Mouse (Mus musculus) embryonic facial prominence, embryonic 12.5 days (tissue): ENCODE data around the gene Dab1. TPM values are rescaled to one million over a fixed set of nuclear protein-coding genes. Genes with fewer than 3 reads are reported as not detected.

ENCODE experiments used
- ATAC-seq: fragments of 200-750 bp; cut with Nextera tagmentation; 2 replicates; pipeline ENCODE4 v1.8.0; 2017; ENCODE audit not compliant: insufficient number of reproducible peaks, insufficient read depth, low FRiP score, low TSS enrichment
- H3K27ac ChIP-seq: fragments of 300-500 bp; sonication (generic); 2 replicates; pipeline ENCODE4 v1.5.1; 2016; ENCODE audit warnings: mild to moderate bottlenecking
- H3K27me3 ChIP-seq: fragments of 300-500 bp; sonication (generic); 2 replicates; pipeline ENCODE4 v1.6.1; 2016; ENCODE audit warnings: mild to moderate bottlenecking, moderate library complexity
- H3K36me3 ChIP-seq: fragments of 300-500 bp; sonication (generic); 2 replicates; pipeline ENCODE4 v1.6.1; 2016; ENCODE audit warnings: mild to moderate bottlenecking
- H3K4me1 ChIP-seq: fragments of 300-500 bp; sonication (generic); 2 replicates; pipeline ENCODE4 v1.6.1; 2016
- H3K4me2 ChIP-seq: fragments of 300-500 bp; sonication (generic); replicated peaks from 2 replicates; pipeline ENCODE4 v1.6.1; 2016; ENCODE audit warnings: mild to moderate bottlenecking, moderate library complexity
- H3K4me3 ChIP-seq: fragments of 300-500 bp; sonication (generic); 2 replicates; pipeline ENCODE4 v1.5.1; 2016; ENCODE audit warnings: mild to moderate bottlenecking
- H3K9ac ChIP-seq: fragments of 300-500 bp; sonication (generic); 2 replicates; pipeline ENCODE4 v1.6.1; 2016; ENCODE audit warnings: mild to moderate bottlenecking, moderate library complexity
- H3K9me3 ChIP-seq: fragments of 300-500 bp; sonication (generic); 2 replicates; pipeline ENCODE4 v1.6.1; 2016; ENCODE audit warnings: mild to moderate bottlenecking, moderate library complexity
- WGBS: fragments of 180-500 bp; shearing (Covaris S2); methylation state at CpG from one replicate; pipeline ENCODE4 v1.1.7; 2016; 5-methylcytosine and 5-hydroxymethylcytosine counted together
- polyA plus RNA-seq: library from polyadenylated mRNA; unstranded; fragments of >200 nt; fragmentation: Nextera tagmentation; extraction: Ambion mirVana; gene quantifications from 2 replicates; pipeline ENCODE4 v1.2.1, GENCODE M21; 2016

Dab1 gene
- polyA plus RNA-seq, 1 experiment from 2014 or later: 23.7 TPM

DNA sequence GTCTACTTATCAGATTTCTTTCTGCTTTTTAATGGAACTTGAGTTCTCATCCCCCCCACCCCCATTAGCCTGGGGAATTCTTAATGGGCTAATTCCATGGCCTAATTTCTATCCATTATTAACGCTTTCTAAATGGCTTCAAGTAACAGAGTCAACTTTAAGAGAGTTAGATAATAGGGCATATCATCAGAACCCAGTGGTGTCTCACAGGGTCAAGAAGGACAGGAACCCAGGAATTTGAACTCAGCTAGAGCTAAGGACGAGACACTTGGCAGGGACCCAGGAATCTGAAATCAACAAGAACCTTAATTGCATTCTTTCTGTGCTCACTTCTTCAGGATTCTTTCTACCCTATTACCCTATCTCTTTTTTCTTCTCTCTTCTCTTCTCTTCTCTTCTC, 968.7 kb downstream of the Dab1 start:
- H3K9ac ChIP-seq: no peak overlapping the region
- whole genome bisulfite sequencing: 56% methylated on average over 2 of the region's 2 CpGs
- H3K27me3 ChIP-seq: no peaks in the 10 kb centered on the region; the same call in 1 of the 2 replicates
- no peak overlapping the region for H3K27ac ChIP-seq
- no peaks in the 10 kb centered on the region for H3K9me3 ChIP-seq
- ATAC-seq: no peak
- no peak overlapping the region for H3K4me3 ChIP-seq
- H3K4me2 ChIP-seq: no peak overlapping the region
- no peaks in the 10 kb centered on the region for H3K36me3 ChIP-seq
- no peaks in the 10 kb centered on the region for H3K4me1 ChIP-seq

DNA sequence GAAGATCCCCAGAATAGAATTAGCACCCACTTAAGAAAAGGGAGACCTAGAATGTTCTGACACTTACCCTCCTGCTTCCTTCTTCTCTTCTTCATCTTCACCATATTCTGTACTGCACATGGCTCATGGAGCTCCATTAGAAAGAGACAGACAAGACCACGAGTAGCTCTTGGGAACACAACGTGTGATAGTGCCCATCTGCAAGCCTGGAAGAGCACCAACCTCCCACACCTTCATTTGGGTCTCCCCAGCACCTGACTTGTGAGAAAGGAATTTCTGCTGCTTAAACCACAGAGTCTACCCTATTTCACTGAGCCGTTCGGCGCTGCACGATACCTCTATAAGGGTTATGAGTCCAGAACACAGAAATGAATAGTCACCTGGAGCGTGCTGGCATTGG, 977.8 kb downstream of the Dab1 start:
- WGBS: 96% methylated on average over 7 of the region's 7 CpGs
- H3K9me3 ChIP-seq: no peaks in the 10 kb centered on the region
- H3K9ac ChIP-seq: no peak overlapping the region
- no peaks in the 10 kb centered on the region for H3K4me1 ChIP-seq
- no peaks in the 10 kb centered on the region for H3K27me3 ChIP-seq
- H3K27ac ChIP-seq: no peak overlapping the region
- no peak for ATAC-seq
- no peak overlapping the region for H3K4me3 ChIP-seq
- no peaks in the 10 kb centered on the region for H3K36me3 ChIP-seq
- no peak overlapping the region for H3K4me2 ChIP-seq

DNA sequence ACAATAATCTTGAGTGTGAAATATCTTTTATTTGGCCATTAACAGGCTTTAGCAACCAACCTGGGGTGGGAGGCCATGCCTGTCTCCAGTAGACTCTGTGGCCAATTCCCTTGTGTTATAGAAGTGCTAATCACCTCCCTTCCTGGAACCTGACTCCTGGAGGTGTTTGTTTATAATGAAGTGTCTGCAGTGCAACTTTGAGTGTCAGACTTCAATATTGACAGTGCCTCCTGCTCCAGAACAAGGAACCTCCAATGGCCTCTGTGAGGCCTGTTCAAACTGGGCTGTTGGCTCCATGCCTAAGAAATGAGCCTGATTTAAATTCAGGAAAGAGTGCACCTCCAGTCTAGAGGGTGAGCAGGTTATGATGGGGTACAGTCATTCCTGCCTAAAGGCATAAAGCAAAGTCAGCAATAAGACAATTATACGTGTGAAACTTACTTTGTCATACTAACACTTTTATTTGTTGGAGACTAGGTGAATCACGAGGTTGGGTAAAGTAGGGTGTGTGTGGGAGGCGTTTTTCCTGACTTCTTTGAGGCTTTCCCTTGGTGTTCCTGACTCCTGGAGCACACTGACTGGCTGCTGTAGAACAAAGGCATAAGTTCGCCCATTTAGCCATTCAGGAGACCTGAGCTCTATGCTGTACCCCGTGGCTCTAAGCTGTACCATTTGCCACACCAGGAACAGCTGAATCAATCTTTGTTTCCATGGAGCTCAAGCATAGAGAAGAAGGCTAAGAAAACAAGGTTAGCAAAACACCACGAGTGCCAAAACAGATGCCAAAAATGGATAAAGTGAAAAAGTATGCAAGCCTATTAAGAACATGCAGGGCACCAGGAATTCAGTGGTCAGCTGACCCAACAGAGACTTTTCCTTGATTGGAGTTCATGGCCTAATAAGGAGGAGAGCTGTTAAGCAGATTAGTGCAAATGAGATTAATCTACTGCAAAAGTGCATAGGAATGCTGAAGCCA, 978.6 kb downstream of the Dab1 start:
- 64% methylated on average over 6 of the region's 6 CpGs for WGBS
- Histone ChIP-seq H3K4me2 (no peak overlapping the region), H3K9me3 (no peaks in the 10 kb centered on the region), H3K27ac (no peak overlapping the region), H3K27me3 (no peaks in the 10 kb centered on the region), H3K4me3 (no peak overlapping the region), H3K36me3 (no peaks in the 10 kb centered on the region), H3K4me1 (no peaks in the 10 kb centered on the region), H3K9ac (no peak overlapping the region)
- no peak for ATAC-seq

DNA sequence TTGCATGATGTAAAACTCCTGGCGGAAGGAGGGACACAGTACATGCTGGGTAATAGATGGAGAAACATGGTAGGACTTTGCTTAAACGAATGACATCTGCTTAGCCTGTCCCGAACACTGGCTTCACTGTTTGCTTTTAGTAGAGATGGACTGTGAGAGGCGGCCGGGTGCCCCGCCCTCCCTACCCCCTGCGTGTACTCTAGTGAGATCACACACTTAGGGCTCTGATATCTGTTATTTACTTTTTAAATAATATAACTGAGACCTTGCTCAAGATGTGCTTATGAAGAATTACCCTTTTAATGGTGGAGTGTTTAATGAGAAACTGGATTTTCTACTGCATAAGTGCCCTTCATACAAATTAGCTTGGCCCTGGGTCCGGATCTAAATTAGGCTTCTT, 983.6 kb downstream of the Dab1 start:
- Histone ChIP-seq H3K27ac (no peak overlapping the region), H3K9ac (no peak overlapping the region), H3K4me1 (peaks cover 4% of the 10 kb centered on the region; the same call in 1 of the 2 replicates), H3K4me2 (no peak overlapping the region), H3K9me3 (no peaks in the 10 kb centered on the region), H3K36me3 (no peaks in the 10 kb centered on the region), H3K4me3 (no peak overlapping the region), H3K27me3 (no peaks in the 10 kb centered on the region)
- ATAC-seq: no peak
- WGBS: 75% methylated on average over 8 of the region's 8 CpGs

DNA sequence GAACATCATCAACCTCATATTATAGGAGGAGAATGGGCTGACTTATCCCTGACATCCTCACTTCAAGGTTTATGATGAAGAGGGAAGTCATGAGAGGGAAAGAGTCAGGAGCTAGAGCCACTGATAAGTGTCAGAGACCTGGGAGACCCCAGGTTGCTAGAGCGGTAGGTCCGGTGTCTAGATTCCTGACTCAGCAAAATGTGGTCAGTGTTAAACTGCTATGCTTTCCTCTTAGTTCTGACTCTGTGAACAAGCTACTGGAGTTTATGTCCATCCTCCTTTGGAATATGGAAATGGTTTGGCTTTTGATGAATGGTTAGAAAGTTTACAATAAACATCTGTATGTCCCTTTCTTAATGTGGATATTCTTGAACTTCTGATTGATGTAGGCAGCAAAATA, 985.1 kb downstream of the Dab1 start:
- no peaks in the 10 kb centered on the region for H3K27me3 ChIP-seq
- H3K9ac ChIP-seq: no peak overlapping the region
- no peak overlapping the region for H3K27ac ChIP-seq
- no peak overlapping the region for H3K4me3 ChIP-seq
- H3K4me1 ChIP-seq: peaks cover 4% of the 10 kb centered on the region; the same call in 1 of the 2 replicates
- 94% methylated on average over 2 of the region's 2 CpGs for WGBS
- H3K9me3 ChIP-seq: no peaks in the 10 kb centered on the region
- H3K4me2 ChIP-seq: no peak overlapping the region
- no peak for ATAC-seq
- H3K36me3 ChIP-seq: no peaks in the 10 kb centered on the region

DNA sequence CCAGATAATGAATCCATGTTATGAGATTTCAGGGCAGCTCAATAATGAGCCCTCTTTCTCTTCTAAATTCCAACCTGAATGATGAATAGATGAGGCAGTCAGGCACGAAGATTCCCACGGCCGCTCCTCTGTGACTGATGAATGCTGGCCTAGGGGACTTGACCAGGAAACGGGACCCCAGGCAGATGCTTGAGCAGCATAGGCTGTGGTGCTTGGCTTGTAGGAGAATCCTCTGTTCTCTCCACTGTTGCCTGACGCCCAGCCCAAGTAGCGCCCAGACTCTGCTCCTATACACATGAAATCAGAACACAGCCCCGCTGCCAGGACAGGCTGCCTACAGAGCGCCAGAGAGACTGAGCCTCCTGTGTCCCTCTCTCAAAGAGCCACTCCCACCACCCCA, 987.7 kb downstream of the Dab1 start:
- H3K4me3 ChIP-seq: no peak overlapping the region
- no peak overlapping the region for H3K9ac ChIP-seq
- no peak for ATAC-seq
- H3K9me3 ChIP-seq: no peaks in the 10 kb centered on the region
- no peaks in the 10 kb centered on the region for H3K36me3 ChIP-seq
- WGBS: 51% methylated on average over 8 of the region's 8 CpGs
- no peaks in the 10 kb centered on the region for H3K27me3 ChIP-seq
- 0 out of 2 replicates have a peak overlapping the region, but pooled peaks have one; percentile 38 for H3K27ac ChIP-seq
- peaks cover 4% of the 10 kb centered on the region; the same call in 1 of the 2 replicates for H3K4me1 ChIP-seq
- H3K4me2 ChIP-seq: no peak overlapping the region

DNA sequence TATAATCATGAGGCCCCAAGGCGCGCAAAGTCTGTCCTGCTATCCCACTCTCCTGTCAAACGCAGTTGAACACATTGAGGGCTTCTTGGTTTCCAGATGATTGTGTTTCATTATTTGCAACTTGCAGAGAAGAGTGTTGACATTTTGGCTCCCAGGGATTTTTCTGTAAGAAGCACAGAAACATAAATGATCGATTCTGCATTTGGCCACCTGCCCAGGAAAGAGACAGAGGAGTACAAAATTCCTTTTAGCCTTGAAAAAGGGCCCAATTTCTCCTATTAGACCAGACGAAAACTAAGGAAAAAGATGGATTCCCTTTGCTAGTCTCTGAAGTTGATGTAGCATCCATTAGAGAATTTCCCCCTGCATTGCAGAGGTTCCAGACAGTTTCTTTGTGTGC, 988.5 kb downstream of the Dab1 start:
- Histone ChIP-seq H3K4me3 (no peak overlapping the region), H3K27ac (0 out of 2 replicates have a peak overlapping the region, but pooled peaks have one; percentile 43), H3K36me3 (no peaks in the 10 kb centered on the region), H3K9ac (no peak overlapping the region), H3K27me3 (no peaks in the 10 kb centered on the region), H3K9me3 (no peaks in the 10 kb centered on the region), H3K4me1 (peaks cover 4% of the 10 kb centered on the region; the same call in 1 of the 2 replicates), H3K4me2 (no peak overlapping the region)
- no peak for ATAC-seq
- WGBS: 52% methylated on average over 5 of the region's 5 CpGs

DNA sequence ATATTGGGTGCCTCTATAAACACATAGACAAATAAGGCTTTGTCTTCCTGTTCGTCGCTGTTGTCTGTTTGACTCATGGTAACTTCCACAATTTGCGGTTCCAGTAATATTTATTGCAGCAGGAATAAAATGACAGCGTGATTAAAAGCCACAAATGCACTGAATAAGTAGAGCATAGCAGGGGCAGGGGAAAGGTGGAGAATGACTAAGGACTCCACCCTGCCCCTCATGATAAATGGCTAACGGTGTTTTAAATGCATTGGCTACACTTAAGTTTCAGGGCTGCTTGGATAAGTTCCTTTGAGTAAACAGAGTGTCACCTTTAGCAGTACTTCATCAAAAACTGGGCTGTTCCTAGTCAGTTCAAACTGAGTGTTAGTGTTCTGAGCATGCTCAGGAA, 1000.3 kb downstream of the Dab1 start:
- Histone ChIP-seq H3K9me3 (no peaks in the 10 kb centered on the region), H3K27ac (no peak overlapping the region), H3K4me3 (no peak overlapping the region), H3K4me1 (no peaks in the 10 kb centered on the region), H3K4me2 (no peak overlapping the region), H3K36me3 (no peaks in the 10 kb centered on the region), H3K9ac (no peak overlapping the region), H3K27me3 (no peaks in the 10 kb centered on the region)
- WGBS: 81% methylated on average over 5 of the region's 5 CpGs
- no peak for ATAC-seq

DNA sequence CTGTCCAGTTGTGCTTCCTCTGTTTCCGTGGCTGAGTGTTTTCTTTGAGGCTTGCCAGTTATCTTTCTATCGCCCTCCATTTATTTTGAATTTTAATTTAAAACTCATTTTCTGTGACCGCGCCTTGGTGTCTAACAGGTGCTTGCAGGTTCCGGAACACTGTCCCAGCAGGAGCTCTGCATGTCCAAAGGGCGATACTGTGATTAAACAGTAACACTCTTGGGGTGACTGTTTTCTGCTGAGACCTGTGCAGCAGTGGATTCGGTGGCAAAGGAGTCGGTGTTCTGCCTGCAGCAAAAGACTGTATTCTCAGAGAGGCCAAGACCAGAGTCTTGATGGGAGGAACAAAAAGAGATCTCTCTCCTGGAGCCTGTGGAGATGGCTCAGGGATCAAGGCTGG, 1006.2 kb downstream of the Dab1 start:
- WGBS: 89% methylated on average over 8 of the region's 8 CpGs
- H3K4me1 ChIP-seq: no peaks in the 10 kb centered on the region
- no peaks in the 10 kb centered on the region for H3K36me3 ChIP-seq
- no peak overlapping the region for H3K27ac ChIP-seq
- H3K4me2 ChIP-seq: no peak overlapping the region
- H3K9ac ChIP-seq: no peak overlapping the region
- no peaks in the 10 kb centered on the region for H3K27me3 ChIP-seq
- H3K4me3 ChIP-seq: no peak overlapping the region
- ATAC-seq: no peak
- H3K9me3 ChIP-seq: no peaks in the 10 kb centered on the region

DNA sequence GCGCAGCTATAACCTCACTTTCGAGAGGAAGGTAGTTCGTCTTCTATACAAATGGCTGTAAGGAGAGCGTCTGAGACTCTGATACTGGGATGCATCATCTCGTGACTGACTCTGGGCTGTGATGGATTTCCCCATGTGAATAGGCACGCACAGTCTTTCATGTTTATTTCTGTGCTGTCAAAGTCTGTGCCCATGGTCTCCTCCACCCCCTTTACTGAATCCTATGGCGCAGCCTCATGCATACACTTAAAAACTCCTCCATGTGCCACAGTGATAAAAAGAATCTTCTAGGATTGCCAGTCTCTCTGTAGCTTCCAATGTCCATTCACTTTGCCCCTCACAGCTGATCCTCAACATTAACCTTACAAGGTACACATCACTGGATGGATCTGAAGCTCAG, 1009.5 kb downstream of the Dab1 start:
- Histone ChIP-seq H3K9ac (no peak overlapping the region), H3K36me3 (no peaks in the 10 kb centered on the region), H3K9me3 (no peaks in the 10 kb centered on the region), H3K4me1 (no peaks in the 10 kb centered on the region), H3K4me3 (no peak overlapping the region), H3K27me3 (no peaks in the 10 kb centered on the region), H3K27ac (no peak overlapping the region), H3K4me2 (no peak overlapping the region)
- no peak for ATAC-seq
- 93% methylated on average over 7 of the region's 7 CpGs for WGBS

DNA sequence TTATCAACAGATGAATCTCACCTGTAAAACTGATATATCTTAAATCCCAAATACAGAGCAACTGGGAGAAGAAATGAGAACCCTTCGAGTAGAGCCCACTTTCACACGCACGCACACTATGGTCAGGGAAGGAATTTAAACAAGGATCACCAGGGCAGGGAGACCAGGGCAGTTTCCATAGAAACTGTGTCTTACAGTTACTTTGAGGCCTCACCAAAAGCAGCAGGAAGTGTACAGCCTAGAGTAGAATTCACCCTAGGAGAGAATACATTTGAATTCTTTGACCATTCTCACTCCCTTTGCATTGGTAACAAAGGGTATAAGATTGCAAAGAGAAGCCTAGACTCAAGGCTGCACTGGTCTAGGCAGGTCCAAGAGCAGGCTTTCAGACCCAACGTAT, 1017.9 kb downstream of the Dab1 start:
- Histone ChIP-seq H3K36me3 (no peaks in the 10 kb centered on the region), H3K4me1 (no peaks in the 10 kb centered on the region), H3K9ac (no peak overlapping the region), H3K9me3 (no peaks in the 10 kb centered on the region), H3K4me3 (no peak overlapping the region), H3K4me2 (no peak overlapping the region), H3K27ac (no peak overlapping the region), H3K27me3 (no peaks in the 10 kb centered on the region)
- 77% methylated on average over 4 of the region's 4 CpGs for WGBS
- ATAC-seq: no peak

DNA sequence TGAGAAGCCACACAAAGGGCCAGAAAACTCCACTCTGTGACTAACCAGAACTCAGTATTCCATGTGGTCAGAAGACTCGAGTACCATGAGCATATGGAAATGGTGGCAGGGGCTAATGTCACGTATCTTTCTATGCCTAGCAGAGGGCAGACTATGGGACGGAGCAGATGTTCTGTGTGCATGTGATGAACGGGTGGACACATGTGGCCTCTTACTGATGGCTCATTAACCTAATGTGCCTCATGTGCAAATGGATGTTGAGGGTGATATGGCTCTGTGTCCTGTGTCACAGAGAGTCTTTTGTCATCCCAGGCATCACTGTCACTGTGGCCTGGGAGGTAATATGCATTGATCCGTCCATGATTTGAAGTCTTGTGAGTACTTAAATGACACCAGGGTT, 1021.5 kb downstream of the Dab1 start:
- Histone ChIP-seq H3K4me2 (no peak overlapping the region), H3K27ac (no peak overlapping the region), H3K9ac (no peak overlapping the region), H3K4me3 (no peak overlapping the region), H3K36me3 (no peaks in the 10 kb centered on the region), H3K27me3 (no peaks in the 10 kb centered on the region), H3K4me1 (no peaks in the 10 kb centered on the region), H3K9me3 (no peaks in the 10 kb centered on the region)
- ATAC-seq: no peak
- WGBS: 82% methylated on average over 5 of the region's 5 CpGs
